Mouse (Mus musculus): ENCODE data around the gene Usp24. TPM values are rescaled to one million over a fixed set of nuclear protein-coding genes. Genes with fewer than 3 reads are reported as not detected.

Gene Usp24
- total and polyA plus RNA-seq, 3 experiments = 27.0 to 40.8 (median 31.9) TPM

DNA sequence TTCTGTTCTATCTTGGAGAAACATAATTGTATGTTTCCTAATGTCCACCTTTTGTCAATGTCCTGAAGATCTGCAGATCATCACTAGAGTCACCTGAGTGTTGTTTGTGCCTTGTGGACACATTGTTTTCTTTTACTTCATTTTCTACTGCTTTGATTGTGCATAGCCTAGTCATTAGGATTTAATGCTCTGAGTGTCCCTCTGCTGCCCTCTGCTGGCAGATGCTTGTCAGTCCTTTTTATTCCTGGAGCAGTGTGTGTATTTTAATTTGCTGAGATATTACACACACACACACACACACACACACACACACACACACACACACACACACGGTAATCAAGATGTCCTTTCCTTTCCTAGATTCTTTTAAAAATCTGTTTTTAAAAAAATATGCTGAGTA, 59.8 kb downstream of the Usp24 start:
- peaks cover 0 to 19% of the 10 kb centered on the region in 2 experiments; a peak in 2 of 4 replicates for H3K36me3 ChIP-seq (ENCODE audit: control insufficient read depth in 1 of 2, insufficient read depth in 2 of 2, low read length in 2 of 2)
- H3K27ac ChIP-seq (ENCODE audit: control insufficient read depth, low read depth, low read length) = no peak overlapping the region
- no peaks in the 10 kb centered on the region; the same call in 1 of the 2 replicates for H3K79me2 ChIP-seq (ENCODE audit: control insufficient read depth, insufficient read depth, low read length, poor library complexity)
- H3K27me3 ChIP-seq (ENCODE audit: control insufficient read depth in 1 of 2, insufficient read depth in 2 of 2, low read length in 2 of 2) = no peaks in the 10 kb centered on the region
- no peak overlapping the region for H3K4me3 ChIP-seq (ENCODE audit: control insufficient read depth in 1 of 2, insufficient read depth in 1 of 2, low read depth in 2 of 2, low read length in 2 of 2)
- H3K4me1 ChIP-seq (ENCODE audit: control insufficient read depth in 1 of 2, insufficient read depth in 2 of 2, low read length in 2 of 2) = no peaks in the 10 kb centered on the region
- DNase-seq (ENCODE audit: low read depth, low spot score) = peak; percentile 86
- H3K9me3 ChIP-seq (replicated peaks; ENCODE audit: insufficient read depth, low read length) = no peaks in the 10 kb centered on the region
- no peak overlapping the region for H3K9ac ChIP-seq (ENCODE audit: control insufficient read depth, low read depth, low read length, poor library complexity, severe bottlenecking)
- no peak for TF ChIP-seq JUND (IDR thresholded peaks at IDR 0.05; ENCODE audit: low read depth, low read length)
- no peak for TF ChIP-seq MAZ (IDR thresholded peaks at IDR 0.05; ENCODE audit: low read depth, low read length)
- peak; percentile 89 for TF ChIP-seq SMC3 (IDR thresholded peaks at IDR 0.05; ENCODE audit: low read depth, low read length)
- TF ChIP-seq CTCF (IDR thresholded peaks at IDR 0.05 in 2 of 3, conservative IDR thresholded peaks at IDR 0.05 in 1 of 3; ENCODE audit: control insufficient read depth in 1 of 3, insufficient read depth in 1 of 3, low read depth in 2 of 3, low read length in 3 of 3, poor library complexity in 1 of 3, severe bottlenecking in 1 of 3) = peak; percentile 70 to 87 (median 76)
- TF ChIP-seq RAD21 (IDR thresholded peaks at IDR 0.05; ENCODE audit: low read depth, low read length) = peak; percentile 81
- peak; percentile 39; the same call in 1 of the 2 replicates for TF ChIP-seq SIN3A (IDR thresholded peaks at IDR 0.05; ENCODE audit: low read length)
- TF ChIP-seq RCOR1 (IDR thresholded peaks at IDR 0.05; ENCODE audit: low read depth, low read length) = no peak
- TF ChIP-seq ZC3H11A (IDR thresholded peaks at IDR 0.05; ENCODE audit: low read depth, low read length) = peak; percentile 83

DNA sequence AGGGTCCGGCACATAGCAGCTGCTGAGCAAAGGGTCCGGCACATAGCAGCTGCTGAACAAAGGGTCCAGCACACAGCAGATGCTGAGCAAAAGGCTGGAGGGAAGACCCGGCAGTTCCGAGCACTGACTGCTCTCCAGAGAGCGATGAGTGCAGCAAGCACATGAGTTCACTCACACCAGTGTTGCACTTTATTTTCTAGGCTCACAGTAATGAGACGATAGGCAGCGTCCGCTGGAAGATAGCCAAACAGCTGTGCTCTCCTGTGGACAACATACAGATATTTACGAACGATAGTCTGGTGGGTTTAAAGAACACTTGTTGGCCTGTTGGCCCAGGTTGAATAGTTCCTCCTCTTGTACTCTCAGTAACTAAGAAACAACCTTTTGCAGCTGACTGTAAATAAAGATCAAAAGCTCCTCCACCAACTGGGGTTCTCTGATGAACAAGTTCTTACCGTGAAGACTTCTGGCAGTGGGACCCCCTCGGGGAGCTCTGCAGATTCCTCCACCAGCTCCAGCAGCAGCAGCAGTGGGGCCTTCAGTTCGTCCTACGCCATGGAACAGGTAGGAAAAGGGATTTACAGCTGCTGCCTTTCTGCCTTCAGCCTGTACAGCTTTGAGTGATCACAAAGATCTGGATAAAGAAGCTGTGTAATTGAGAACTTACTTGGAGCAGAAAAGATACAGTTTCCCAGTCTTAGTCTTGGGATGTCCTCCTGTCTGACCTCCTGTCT, 63.0 kb downstream of the Usp24 start:
- H3K4me3 ChIP-seq (ENCODE audit: control insufficient read depth in 1 of 2, insufficient read depth in 1 of 2, low read depth in 2 of 2, low read length in 2 of 2) = no peak overlapping the region
- no peaks in the 10 kb centered on the region; the same call in 1 of the 2 replicates for H3K79me2 ChIP-seq (ENCODE audit: control insufficient read depth, insufficient read depth, low read length, poor library complexity)
- H3K4me1 ChIP-seq (ENCODE audit: control insufficient read depth in 1 of 2, insufficient read depth in 2 of 2, low read length in 2 of 2) = no peaks in the 10 kb centered on the region
- no peaks in the 10 kb centered on the region for H3K9me3 ChIP-seq (replicated peaks; ENCODE audit: insufficient read depth, low read length)
- no peak for TF ChIP-seq MXI1 (IDR thresholded peaks at IDR 0.05; ENCODE audit: low read depth, low read length)
- no peak for TF ChIP-seq TBP (IDR thresholded peaks at IDR 0.05; ENCODE audit: low read depth, low read length)
- TF ChIP-seq USF2 (IDR thresholded peaks at IDR 0.05; ENCODE audit: borderline replicate concordance in 1 of 2, insufficient read depth in 1 of 2, low read depth in 1 of 2, low read length in 2 of 2) = no peak
- TF ChIP-seq SMC3 (IDR thresholded peaks at IDR 0.05; ENCODE audit: low read depth, low read length) = no peak
- TF ChIP-seq ELF1 (IDR thresholded peaks at IDR 0.05; ENCODE audit: low read depth, low read length) = no peak
- TF ChIP-seq POLR2AphosphoS2 (IDR thresholded peaks at IDR 0.05; ENCODE audit: low read length) = no peak
- no peak for TF ChIP-seq ZKSCAN1 (IDR thresholded peaks at IDR 0.05; ENCODE audit: low read depth, low read length)
- no peak for TF ChIP-seq MEF2A (IDR thresholded peaks at IDR 0.05; ENCODE audit: extremely low read depth, insufficient replicate concordance, low read depth, low read length, poor library complexity, severe bottlenecking)
- no peak for DNase-seq (ENCODE audit: low read depth, low spot score)
- no peaks in the 10 kb centered on the region for H3K27me3 ChIP-seq (ENCODE audit: control insufficient read depth in 1 of 2, insufficient read depth in 2 of 2, low read length in 2 of 2)
- no peak overlapping the region for H3K27ac ChIP-seq (ENCODE audit: control insufficient read depth, low read depth, low read length)
- H3K9ac ChIP-seq (ENCODE audit: control insufficient read depth, low read depth, low read length, poor library complexity, severe bottlenecking) = no peak overlapping the region
- peaks cover 0 to 30% of the 10 kb centered on the region in 2 experiments; a peak in 2 of 4 replicates for H3K36me3 ChIP-seq (ENCODE audit: control insufficient read depth in 1 of 2, insufficient read depth in 2 of 2, low read length in 2 of 2)
